Mouse (Mus musculus) cerebellum, postnatal 14 days (tissue): ENCODE measurements at regions not wholly inside any gene's neighbourhood (a gene's known extent, or its start where the extent isn't known, plus 50 kb on each side); places are given as distances from the start of the nearest gene placed in this dataset.

ENCODE experiments used
- DNase-seq, 2 experiments: peaks; one replicate each; pipeline ENCODE4 v3.0.0; 2021; ENCODE audit warnings: mixed read lengths in 2 of 2

- no peak for DNase-seq
These were observed 149.9 kb downstream of the Kdr start for GRCm38 (mm10) chr5:75828332-75828731.

GRCm38 (mm10) chr5:75826283-75827098 is 151.8 kb downstream of the Kdr start:
- no peak for DNase-seq

GRCm38 (mm10) chr5:75825576-75825975 is 152.7 kb downstream of the Kdr start:
- peak; percentile 48 to 58 for DNase-seq

- DNase-seq = no peak
These were observed 153.6 kb downstream of the Kdr start for GRCm38 (mm10) chr5:75824660-75825059.

GRCm38 (mm10) chr5:75823646-75824045 is 154.6 kb downstream of the Kdr start:
- DNase-seq = no peak

GRCm38 (mm10) chr5:75817396-75817795 is 160.9 kb downstream of the Kdr start:
- DNase-seq = no peak

- no peak for DNase-seq
These were observed 163.8 kb downstream of the Kdr start for GRCm38 (mm10) chr5:75814393-75814984.

GRCm38 (mm10) chr5:75812686-75813085 is 165.6 kb downstream of the Kdr start:
- DNase-seq = no peak

GRCm38 (mm10) chr5:75808551-75809332 is 169.5 kb downstream of the Kdr start:
- DNase-seq = no peak

- no peak for DNase-seq
These were observed 173.2 kb downstream of the Kdr start for GRCm38 (mm10) chr5:75805011-75805410.

- no peak for DNase-seq
These were observed 173.9 kb downstream of the Kdr start for GRCm38 (mm10) chr5:75804340-75804739.

- no peak for DNase-seq
These were observed 175.2 kb downstream of the Kdr start for GRCm38 (mm10) chr5:75803012-75803411.

GRCm38 (mm10) chr5:75800040-75800989 is 177.9 kb downstream of the Kdr start:
- DNase-seq = no peak

GRCm38 (mm10) chr5:75799627-75800026 is 178.6 kb downstream of the Kdr start:
- no peak for DNase-seq

GRCm38 (mm10) chr5:75793184-75793583 is 185.1 kb downstream of the Kdr start:
- DNase-seq = no peak

- no peak for DNase-seq
These were observed 186.5 kb downstream of the Kdr start for GRCm38 (mm10) chr5:75791738-75792137.

- no peak for DNase-seq
These were observed 190.2 kb downstream of the Kdr start for GRCm38 (mm10) chr5:75788087-75788486.

GRCm38 (mm10) chr5:75786196-75786595 is 192.1 kb downstream of the Kdr start:
- DNase-seq = no peak

GRCm38 (mm10) chr5:75784998-75785593 is 193.2 kb downstream of the Kdr start:
- DNase-seq = no peak

- no peak for DNase-seq
These were observed 195.9 kb downstream of the Kit start for GRCm38 (mm10) chr5:75770592-75770991.

GRCm38 (mm10) chr5:75767213-75767612 is 192.5 kb downstream of the Kit start:
- DNase-seq = no peak

- no peak for DNase-seq
These were observed 187.7 kb downstream of the Kit start for GRCm38 (mm10) chr5:75762374-75762773.
